Mouse (Mus musculus): ENCODE data around the gene Rpl27a. TPM values are rescaled to one million over a fixed set of nuclear protein-coding genes. Genes with fewer than 3 reads are reported as not detected.
A peak's percentile ranks its signal among the peaks of the same experiment; 100 is the strongest.

Gene Rpl27a
- total and polyA plus RNA-seq, 3 experiments, result 102 to 167 (median 105) TPM

GRCm38 (mm10) chr7:109532691-109533090 lies 13.7 kb downstream of the Rpl27a start:
- Histone ChIP-seq H3K27me3 (ENCODE audit: control insufficient read depth, insufficient read depth, low read length) (no peaks in the 10 kb centered on the region), H3K4me1 (ENCODE audit: control insufficient read depth, insufficient read depth, low read length) (peaks cover 9% of the 10 kb centered on the region), H3K79me2 (replicated peaks; ENCODE audit: control insufficient read depth, insufficient read depth, low read length) (no peaks in the 10 kb centered on the region), H3K4me3 (no peak overlapping the region), H3K36me3 (ENCODE audit: control insufficient read depth, insufficient read depth, low read length) (peaks cover 9% of the 10 kb centered on the region), H3K27ac (peak overlapping the region; percentile 40; the same call in 1 of the 2 replicates), H3K9ac (ENCODE audit: low read depth, low read length) (no peak overlapping the region)
- DNase-seq, result no peak
- 57% methylated on average over 3 of the region's 3 CpGs for WGBS
- intact Hi-C loops (cut with DNase I), result loop anchor here (5.0 kb wide), 2 partner anchors 35 to 140 kb away; no protein-coding TSS in a partner anchor
- no peak for TF ChIP-seq EP300 (IDR thresholded peaks at IDR 0.05; ENCODE audit: insufficient read depth, low read depth, low read length)
- TF ChIP-seq POLR2A (IDR thresholded peaks at IDR 0.05; ENCODE audit: insufficient read depth, low read depth, low read length), result no peak
- TF ChIP-seq CTCF (IDR thresholded peaks at IDR 0.05), result no peak

DNA sequence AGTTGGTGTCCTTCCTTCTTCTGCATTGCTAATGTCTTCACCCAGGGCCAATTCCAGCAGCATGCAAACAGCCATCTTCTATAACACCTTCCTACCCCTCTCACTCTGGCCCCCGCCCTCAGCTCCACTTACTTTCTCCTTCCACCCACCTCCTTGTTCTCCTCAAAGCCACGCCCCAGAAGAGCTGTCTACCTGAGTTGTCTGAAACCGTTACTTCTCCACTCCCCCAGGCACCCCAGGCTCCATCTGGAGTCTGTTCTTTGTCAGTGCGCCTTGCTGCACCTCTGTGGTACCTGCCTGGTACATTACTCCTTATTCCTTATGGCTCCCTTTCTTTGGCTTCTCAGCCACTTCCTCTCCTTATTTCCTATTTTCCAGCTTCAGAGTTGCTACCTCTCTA lies 14.2 kb downstream of the Rpl27a start:
- no peak for TF ChIP-seq CTCF (IDR thresholded peaks at IDR 0.05)
- no peak for TF ChIP-seq EP300 (IDR thresholded peaks at IDR 0.05; ENCODE audit: insufficient read depth, low read depth, low read length)
- no peak for TF ChIP-seq POLR2A (IDR thresholded peaks at IDR 0.05; ENCODE audit: insufficient read depth, low read depth, low read length)
- H3K79me2 ChIP-seq (replicated peaks; ENCODE audit: control insufficient read depth, insufficient read depth, low read length), result no peaks in the 10 kb centered on the region
- whole genome bisulfite sequencing, result 93% methylated on average over 4 of the region's 4 CpGs
- peaks cover 9% of the 10 kb centered on the region for H3K4me1 ChIP-seq (ENCODE audit: control insufficient read depth, insufficient read depth, low read length)
- H3K27me3 ChIP-seq (ENCODE audit: control insufficient read depth, insufficient read depth, low read length), result no peaks in the 10 kb centered on the region
- H3K27ac ChIP-seq, result no peak overlapping the region; the same call in none of the 2 replicates
- H3K9ac ChIP-seq (ENCODE audit: low read depth, low read length), result no peak overlapping the region
- intact Hi-C loops (cut with DNase I), result loop anchor here (5.0 kb wide), 2 partner anchors 34 to 139 kb away; no protein-coding TSS in a partner anchor
- H3K4me3 ChIP-seq, result no peak overlapping the region
- H3K36me3 ChIP-seq (ENCODE audit: control insufficient read depth, insufficient read depth, low read length), result peaks cover 9% of the 10 kb centered on the region
- no peak for DNase-seq

GRCm38 (mm10) chr7:109533888-109534287 lies 14.9 kb downstream of the Rpl27a start:
- intact Hi-C loops (cut with DNase I), result loop anchor here (5.0 kb wide), 2 partner anchors 33 to 138 kb away; no protein-coding TSS in a partner anchor
- H3K79me2 ChIP-seq (replicated peaks; ENCODE audit: control insufficient read depth, insufficient read depth, low read length), result no peaks in the 10 kb centered on the region
- WGBS, result 90% methylated on average over 4 of the region's 4 CpGs
- peaks cover 9% of the 10 kb centered on the region for H3K36me3 ChIP-seq (ENCODE audit: control insufficient read depth, insufficient read depth, low read length)
- H3K27ac ChIP-seq, result no peak overlapping the region; the same call in 1 of the 2 replicates
- H3K4me3 ChIP-seq, result no peak overlapping the region
- DNase-seq, result no peak
- H3K9ac ChIP-seq (ENCODE audit: low read depth, low read length), result no peak overlapping the region
- TF ChIP-seq POLR2A (IDR thresholded peaks at IDR 0.05; ENCODE audit: insufficient read depth, low read depth, low read length) (no peak), CTCF (IDR thresholded peaks at IDR 0.05) (no peak), EP300 (IDR thresholded peaks at IDR 0.05; ENCODE audit: insufficient read depth, low read depth, low read length) (no peak)
- H3K4me1 ChIP-seq (ENCODE audit: control insufficient read depth, insufficient read depth, low read length), result peaks cover 7% of the 10 kb centered on the region
- H3K27me3 ChIP-seq (ENCODE audit: control insufficient read depth, insufficient read depth, low read length), result no peaks in the 10 kb centered on the region

DNA sequence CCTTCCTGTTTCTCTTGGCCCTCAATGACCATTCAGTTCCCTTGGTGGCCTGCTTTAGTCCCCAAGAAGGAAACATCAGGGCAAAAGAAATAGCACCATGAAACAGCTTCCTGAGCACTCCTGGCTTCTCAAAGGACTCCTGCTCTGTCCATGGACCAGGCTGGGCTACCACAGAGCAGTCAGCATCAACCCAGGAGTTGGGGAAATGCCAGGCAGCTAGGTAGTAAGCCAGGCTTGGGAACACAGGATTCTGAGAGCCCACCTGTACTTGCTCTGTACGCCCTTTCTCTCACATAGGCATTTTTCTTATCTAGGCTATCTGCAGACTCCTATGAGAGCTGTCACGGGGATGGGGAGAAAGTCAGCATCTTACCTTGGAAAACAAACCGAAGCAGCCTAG lies 16.0 kb downstream of the Rpl27a start:
- TF ChIP-seq EP300 (IDR thresholded peaks at IDR 0.05; ENCODE audit: insufficient read depth, low read depth, low read length), result no peak
- no peak for TF ChIP-seq POLR2A (IDR thresholded peaks at IDR 0.05; ENCODE audit: insufficient read depth, low read depth, low read length)
- no peak for TF ChIP-seq CTCF (IDR thresholded peaks at IDR 0.05)
- peaks cover 7% of the 10 kb centered on the region for H3K4me1 ChIP-seq (ENCODE audit: control insufficient read depth, insufficient read depth, low read length)
- H3K79me2 ChIP-seq (replicated peaks; ENCODE audit: control insufficient read depth, insufficient read depth, low read length), result no peaks in the 10 kb centered on the region
- no peak overlapping the region for H3K4me3 ChIP-seq
- 91% methylated on average over 3 of the region's 3 CpGs for WGBS
- H3K27me3 ChIP-seq (ENCODE audit: control insufficient read depth, insufficient read depth, low read length), result no peaks in the 10 kb centered on the region
- H3K27ac ChIP-seq, result peak overlapping the region; percentile 13; the same call in 1 of the 2 replicates
- no peak overlapping the region for H3K9ac ChIP-seq (ENCODE audit: low read depth, low read length)
- H3K36me3 ChIP-seq (ENCODE audit: control insufficient read depth, insufficient read depth, low read length), result peaks cover 9% of the 10 kb centered on the region
- no peak for DNase-seq
- intact Hi-C loops (cut with DNase I), result loop anchor here (5.0 kb wide), 2 partner anchors 32 to 137 kb away; no protein-coding TSS in a partner anchor

- 28% methylated on average over 4 of the region's 4 CpGs for WGBS
- Histone ChIP-seq H3K36me3 (ENCODE audit: control insufficient read depth, insufficient read depth, low read length) (peaks cover 17% of the 10 kb centered on the region), H3K4me3 (no peak overlapping the region), H3K4me1 (ENCODE audit: control insufficient read depth, insufficient read depth, low read length) (peaks cover 12% of the 10 kb centered on the region), H3K27ac (peak overlapping the region; percentile 65), H3K79me2 (replicated peaks; ENCODE audit: control insufficient read depth, insufficient read depth, low read length) (no peaks in the 10 kb centered on the region), H3K27me3 (ENCODE audit: control insufficient read depth, insufficient read depth, low read length) (no peaks in the 10 kb centered on the region), H3K9ac (ENCODE audit: low read depth, low read length) (peak overlapping the region; percentile 43; the same call in 1 of the 2 replicates)
- intact Hi-C loops (cut with DNase I), result no loop called here
- TF ChIP-seq EP300 (IDR thresholded peaks at IDR 0.05; ENCODE audit: insufficient read depth, low read depth, low read length), result no peak
- TF ChIP-seq CTCF (IDR thresholded peaks at IDR 0.05), result peak; percentile 26
- peak; percentile 74 to 79 for DNase-seq
Observed at GRCm38 (mm10) chr7:109536451-109536946, 17.6 kb downstream of the Rpl27a start.

DNA sequence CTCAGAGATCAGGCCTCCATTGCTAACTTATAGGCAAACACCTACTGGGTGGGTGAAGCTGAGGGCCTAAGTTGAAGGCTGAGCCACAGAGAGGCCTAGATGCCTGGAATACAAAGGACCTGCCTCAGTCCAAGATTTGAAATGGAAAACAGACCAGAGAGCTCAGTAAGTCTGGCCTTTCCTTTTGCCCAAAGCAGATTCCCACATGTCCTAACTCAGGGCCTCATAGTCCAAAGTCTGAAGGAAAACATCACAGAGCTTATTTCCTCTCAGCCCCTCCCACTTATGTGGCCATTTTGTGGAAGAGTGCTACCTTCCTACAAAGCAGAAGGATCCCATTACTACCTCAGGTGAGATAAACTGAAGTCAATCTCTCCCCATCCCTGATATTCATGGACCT lies 22.0 kb downstream of the Rpl27a start:
- H3K9ac ChIP-seq (ENCODE audit: low read depth, low read length), result no peak overlapping the region
- peak overlapping the region; percentile 92 for H3K27ac ChIP-seq
- peaks cover 39% of the 10 kb centered on the region for H3K36me3 ChIP-seq (ENCODE audit: control insufficient read depth, insufficient read depth, low read length)
- H3K79me2 ChIP-seq (replicated peaks; ENCODE audit: control insufficient read depth, insufficient read depth, low read length), result no peaks in the 10 kb centered on the region
- no peak overlapping the region for H3K4me3 ChIP-seq
- no peak for DNase-seq
- peaks cover 30% of the 10 kb centered on the region for H3K4me1 ChIP-seq (ENCODE audit: control insufficient read depth, insufficient read depth, low read length)
- TF ChIP-seq EP300 (IDR thresholded peaks at IDR 0.05; ENCODE audit: insufficient read depth, low read depth, low read length) (no peak), POLR2A (IDR thresholded peaks at IDR 0.05; ENCODE audit: insufficient read depth, low read depth, low read length) (no peak), CTCF (IDR thresholded peaks at IDR 0.05) (no peak)
- intact Hi-C loops (cut with DNase I), result no loop called here
- H3K27me3 ChIP-seq (ENCODE audit: control insufficient read depth, insufficient read depth, low read length), result no peaks in the 10 kb centered on the region

All from heart, adult 2 months (tissue).